Mouse (Mus musculus) bone marrow macrophage, adult 2 months (primary cell): ENCODE measurements around the gene Pecam1.

Experiments used
- CTCF ChIP-seq: IDR thresholded peaks from 2 replicates; pipeline ENCODE4 v1.5.1; 2012; ENCODE audit warnings: low read depth, mild to moderate bottlenecking, low read length, moderate library complexity
- POLR2A ChIP-seq: IDR thresholded peaks from 2 replicates; pipeline ENCODE4 v1.6.1; 2012; ENCODE audit warnings: mild to moderate bottlenecking, low read depth, low read length, borderline replicate concordance

DNA sequence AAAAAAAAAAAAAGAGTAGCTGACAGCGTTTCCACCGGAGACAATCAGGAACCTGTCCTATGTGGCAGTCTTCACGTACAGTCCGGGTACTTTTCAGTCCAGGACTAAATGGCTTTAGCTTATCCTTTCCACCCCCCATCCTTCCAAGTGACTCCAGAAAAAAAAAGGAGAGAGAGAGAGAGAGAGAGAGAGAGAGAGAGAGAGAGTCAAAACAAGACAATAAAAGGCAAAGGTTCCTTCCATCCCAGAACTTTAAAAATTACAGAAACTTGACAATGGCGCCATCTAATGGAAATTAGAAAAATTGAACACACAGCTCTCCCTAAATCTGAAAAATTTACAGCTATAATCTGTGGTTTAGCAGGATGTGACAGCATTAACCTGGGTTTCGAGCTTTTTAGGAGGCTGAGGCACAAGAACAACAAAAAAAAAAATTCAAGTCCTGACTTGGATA, 8.0 kb downstream of the Pecam1 start:
- TF ChIP-seq CTCF (no peak), POLR2A (no peak)
